Mouse (Mus musculus) right cerebral cortex, adult 18-20 months (tissue): ENCODE data around the gene Trmt2b.
"Not testable (repeated sequence)": the region's sequence is repeated elsewhere in the genome, so short reads cannot be mapped to it uniquely, and the experiment has no call there.

ENCODE experiments used
- DNase-seq: peaks from one replicate; pipeline ENCODE4 v3.0.0; 2022; ENCODE audit warnings: mixed read lengths

The Trmt2b gene

GRCm38 (mm10) chrX:134218161-134218560 is 58.6 kb downstream of the Trmt2b start:
- no peak for DNase-seq

DNA sequence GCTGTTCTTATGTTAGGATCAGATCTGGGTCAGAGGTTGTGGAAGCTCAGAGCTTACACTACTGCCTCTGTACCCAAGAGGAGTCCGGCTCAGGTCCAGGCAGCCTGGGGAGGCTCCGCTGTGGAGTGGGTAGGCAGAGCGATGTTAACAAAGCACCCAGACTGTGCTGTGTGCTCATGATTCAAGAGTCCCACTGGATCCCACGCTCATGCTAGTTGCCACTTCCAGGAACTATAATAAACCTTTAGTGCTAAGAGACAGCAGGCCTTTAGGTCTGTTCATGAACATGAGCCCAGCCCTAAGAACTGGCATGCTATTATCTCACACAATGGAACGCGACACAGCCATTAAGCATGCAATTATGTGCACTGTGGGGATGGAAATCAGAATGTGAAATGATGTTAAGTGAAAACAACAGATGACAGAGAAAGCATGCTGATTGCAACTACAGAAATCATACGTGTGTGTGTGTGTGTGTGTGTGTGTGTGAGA is 65.6 kb downstream of the Trmt2b start:
- DNase-seq: peak; percentile 10

GRCm38 (mm10) chrX:134208491-134208890 is 68.3 kb downstream of the Trmt2b start:
- no peak for DNase-seq

GRCm38 (mm10) chrX:134187201-134187600 is 89.6 kb downstream of the Trmt2b start, which contains the start of gene Arl13a:
TSS of gene Arl13a (plus strand) at chrX:134187501.
- DNase-seq: not testable (repeated sequence)

- DNase-seq: no peak
These were observed 102.1 kb downstream of the Trmt2b start for GRCm38 (mm10) chrX:134174699-134175098.
